In genomic region chr7:25753643-25754438, GRCm38 (mm10) we compare ENCODE assay signal across 8 mouse cellular contexts. TPM values are rescaled to one million over a fixed set of nuclear protein-coding genes. Genes with fewer than 3 reads are reported as not detected.
A peak's percentile ranks its signal among the peaks of the same experiment; 100 is the strongest.
DNase-seq lines count a peak whose midpoint lies in the region; ATAC-seq and TF ChIP-seq lines count a peak whose summit lies in the region.

No protein-coding gene starts in this region.

- no peaks in the 10 kb centered on the region for H3K27me3 ChIP-seq in Patski
- no peaks in the 10 kb centered on the region for H3K27me3 ChIP-seq in embryonic facial prominence, embryonic 10.5 days (replicated peaks; ENCODE audit: low read depth, poor library complexity, severe bottlenecking)
- H3K27me3 ChIP-seq in hindbrain, postnatal 0 days (ENCODE audit: insufficient read depth, low read length): no peaks in the 10 kb centered on the region
- no peaks in the 10 kb centered on the region for H3K27me3 ChIP-seq in lung, embryonic 16.5 days (ENCODE audit: control insufficient read depth, insufficient read depth, low read depth, low read length)
- no peaks in the 10 kb centered on the region for H3K27me3 ChIP-seq in stomach, embryonic 15.5 days (replicated peaks)

- peak overlapping the region; percentile 97 for H3K4me3 ChIP-seq in embryonic facial prominence, embryonic 10.5 days
- peak overlapping the region; percentile 98 for H3K4me3 ChIP-seq in hindbrain, postnatal 0 days (ENCODE audit: low read length)
- peak overlapping the region; percentile 94 for H3K4me3 ChIP-seq in lung, embryonic 16.5 days (ENCODE audit: low read length)
- H3K4me3 ChIP-seq in stomach, embryonic 15.5 days (replicated peaks): peak overlapping the region; percentile 97

- peak; percentile 49 for DNase-seq in left cerebral cortex, postnatal 4 days
- DNase-seq in left cerebral cortex, postnatal 36 days (ENCODE audit: low spot score in 2 of 2): no peak
- DNase-seq in Patski (ENCODE audit: low read depth, low spot score): no peak
- no peak for DNase-seq in embryonic facial prominence, embryonic 10.5 days (ENCODE audit: low spot score)
- no peak for DNase-seq in hindbrain, postnatal 0 days (ENCODE audit: low spot score)
- DNase-seq in layer of hippocampus, adult 11-12 months (ENCODE audit: low spot score): no peak

- H3K9me3 ChIP-seq in embryonic facial prominence, embryonic 10.5 days: no peaks in the 10 kb centered on the region
- H3K9me3 ChIP-seq in hindbrain, postnatal 0 days (ENCODE audit: low read length): no peaks in the 10 kb centered on the region
- no peaks in the 10 kb centered on the region for H3K9me3 ChIP-seq in lung, embryonic 16.5 days (ENCODE audit: control insufficient read depth, low read length)
- no peaks in the 10 kb centered on the region for H3K9me3 ChIP-seq in stomach, embryonic 15.5 days

- TF ChIP-seq CTCF in Patski (IDR thresholded peaks at IDR 0.05): no peak
- no peak for TF ChIP-seq CTCF in hindbrain, postnatal 0 days (IDR thresholded peaks at IDR 0.05; ENCODE audit: low read depth)

- H3K27ac ChIP-seq in embryonic facial prominence, embryonic 10.5 days (replicated peaks): peak overlapping the region; percentile 99
- peak overlapping the region; percentile 99 for H3K27ac ChIP-seq in hindbrain, postnatal 0 days
- H3K27ac ChIP-seq in lung, embryonic 16.5 days (ENCODE audit: low read length): peak overlapping the region; percentile 97
- peak overlapping the region; percentile 99 for H3K27ac ChIP-seq in stomach, embryonic 15.5 days

- ATAC-seq in Patski: peak; percentile 0
- ATAC-seq in hindbrain, postnatal 0 days: no peak
- ATAC-seq in lung, embryonic 16.5 days (ENCODE audit: low read depth): peak; percentile 9
- no peak for ATAC-seq in stomach, embryonic 15.5 days (ENCODE audit: insufficient read depth, low FRiP score, low read depth)

- WGBS in embryonic facial prominence, embryonic 10.5 days: under 1% methylated on average over 46 of the region's 46 CpGs
- WGBS in hindbrain, postnatal 0 days: under 1% methylated on average over 46 of the region's 46 CpGs
- 1% methylated on average over 46 of the region's 46 CpGs for WGBS in lung, embryonic 16.5 days
- 1% methylated on average over 46 of the region's 46 CpGs for WGBS in stomach, embryonic 15.5 days

- CTCF ChIA-PET in Patski (lab: Charles Lee): interaction anchor here (0.9 to 3.2 kb wide), 2 partner anchors 9 to 51 kb away, joined by 3 to 22 read pairs; no protein-coding TSS in a partner anchor

- POLR2A ChIA-PET in Patski (lab: Charles Lee): interaction anchor here (0.6 to 1.2 kb wide), 3 partner anchors 18 to 103 kb away, joined by 3 to 5 read pairs (median 3); no protein-coding TSS in a partner anchor

- H3K9ac ChIP-seq in hindbrain, postnatal 0 days (replicated peaks; ENCODE audit: low read length): peak overlapping the region; percentile 99
- H3K9ac ChIP-seq in lung, embryonic 16.5 days (ENCODE audit: low read length): peak overlapping the region; percentile 99
- H3K9ac ChIP-seq in stomach, embryonic 15.5 days: peak overlapping the region; percentile 96

- H3K36me3 ChIP-seq in embryonic facial prominence, embryonic 10.5 days (replicated peaks): peaks cover 52% of the 10 kb centered on the region
- H3K36me3 ChIP-seq in hindbrain, postnatal 0 days (ENCODE audit: insufficient read depth, low read length): peaks cover 21% of the 10 kb centered on the region; the same call in 1 of the 2 replicates
- peaks cover 19% of the 10 kb centered on the region for H3K36me3 ChIP-seq in lung, embryonic 16.5 days (ENCODE audit: control insufficient read depth, insufficient read depth, low read length)
- peaks cover 15% of the 10 kb centered on the region for H3K36me3 ChIP-seq in stomach, embryonic 15.5 days

- peaks cover 17% of the 10 kb centered on the region for H3K4me1 ChIP-seq in embryonic facial prominence, embryonic 10.5 days
- H3K4me1 ChIP-seq in hindbrain, postnatal 0 days (ENCODE audit: insufficient read depth, low read length): peaks cover 16% of the 10 kb centered on the region
- peaks cover 15% of the 10 kb centered on the region for H3K4me1 ChIP-seq in lung, embryonic 16.5 days (replicated peaks; ENCODE audit: control insufficient read depth, insufficient read depth, low read length)
- peaks cover 14% of the 10 kb centered on the region for H3K4me1 ChIP-seq in stomach, embryonic 15.5 days

- in situ Hi-C loops in Patski (cut with MboI; ENCODE audit: low pct_unique_long_range_greater_than_20kb): no loop called here

- H3K4me2 ChIP-seq in hindbrain, postnatal 0 days (ENCODE audit: low read depth, low read length): peak overlapping the region; percentile 99
- H3K4me2 ChIP-seq in lung, embryonic 16.5 days (ENCODE audit: low read depth, low read length): peak overlapping the region; percentile 93
- peak overlapping the region; percentile 84 for H3K4me2 ChIP-seq in stomach, embryonic 15.5 days

- intact Hi-C loops in left cerebral cortex, postnatal 4 days (cut with DNase I): no loop called here
- intact Hi-C loops in left cerebral cortex, postnatal 36 days (cut with DNase I): no loop called here

RNA-seq across cellular contexts. Expression of gene Hnrnpul1, which starts 0.7 kb away (rescaled TPM):
- 100 to 1,000 TPM; 142 to 152 TPM for total RNA-seq in left cerebral cortex, postnatal 4 days (2021)
- total RNA-seq in left cerebral cortex, postnatal 36 days (2021): 100 to 1,000 TPM; 103 to 107 TPM
- polyA plus RNA-seq in Patski (2021): 123 TPM
- polyA plus RNA-seq in embryonic facial prominence, embryonic 10.5 days (2016; fragmentation: Nextera tagmentation; extraction: Ambion mirVana): 60.8 and 62.5 TPM in 2 replicates
- 116 and 128 TPM in 2 replicates for total RNA-seq in hindbrain, postnatal 0 days (2014; rRNA removed)
- 43.4 and 44.6 TPM in 2 replicates for polyA plus RNA-seq in hindbrain, postnatal 0 days (2015; fragmentation: Nextera tagmentation; extraction: Ambion mirVana)
- 47.9 and 55.8 TPM in 2 replicates for polyA plus RNA-seq in lung, embryonic 16.5 days (2015; fragmentation: Nextera tagmentation; extraction: Ambion mirVana)
- polyA plus RNA-seq in stomach, embryonic 15.5 days (2015; fragmentation: Nextera tagmentation; extraction: Ambion mirVana): 49.0 and 54.2 TPM in 2 replicates

RNA-seq across cellular contexts. Expression of gene Axl, which starts 34.7 kb away (rescaled TPM):
- total RNA-seq in left cerebral cortex, postnatal 4 days (2021): 10 to 100 TPM; 19.2 to 20.8 TPM
- total RNA-seq in left cerebral cortex, postnatal 36 days (2021): 10 to 100 TPM; 40.2 to 41.7 TPM
- polyA plus RNA-seq in Patski (2021): 473 TPM
- 22.1 and 29.7 TPM in 2 replicates for polyA plus RNA-seq in embryonic facial prominence, embryonic 10.5 days (2016; fragmentation: Nextera tagmentation; extraction: Ambion mirVana)
- 41.7 and 44.3 TPM in 2 replicates for total RNA-seq in hindbrain, postnatal 0 days (2014; rRNA removed)
- 24.5 and 26.8 TPM in 2 replicates for polyA plus RNA-seq in hindbrain, postnatal 0 days (2015; fragmentation: Nextera tagmentation; extraction: Ambion mirVana)
- polyA plus RNA-seq in lung, embryonic 16.5 days (2015; fragmentation: Nextera tagmentation; extraction: Ambion mirVana): 53.6 and 55.1 TPM in 2 replicates
- polyA plus RNA-seq in stomach, embryonic 15.5 days (2015; fragmentation: Nextera tagmentation; extraction: Ambion mirVana): 83.7 and 88.6 TPM in 2 replicates

RNA-seq across cellular contexts. Expression of gene Ccdc97, which starts 35.0 kb away (rescaled TPM):
- total RNA-seq in left cerebral cortex, postnatal 4 days (2021): 10 to 100 TPM; 47.8 to 48.6 TPM
- 10 to 100 TPM; 61.2 TPM for total RNA-seq in left cerebral cortex, postnatal 36 days (2021)
- polyA plus RNA-seq in Patski (2021): 33.7 TPM
- polyA plus RNA-seq in embryonic facial prominence, embryonic 10.5 days (2016; fragmentation: Nextera tagmentation; extraction: Ambion mirVana): 31.6 and 33.2 TPM in 2 replicates
- 41.2 and 43.1 TPM in 2 replicates for total RNA-seq in hindbrain, postnatal 0 days (2014; rRNA removed)
- 23.1 and 26.6 TPM in 2 replicates for polyA plus RNA-seq in hindbrain, postnatal 0 days (2015; fragmentation: Nextera tagmentation; extraction: Ambion mirVana)
- polyA plus RNA-seq in lung, embryonic 16.5 days (2015; fragmentation: Nextera tagmentation; extraction: Ambion mirVana): 21.1 and 24.9 TPM in 2 replicates
- 16.9 and 19.6 TPM in 2 replicates for polyA plus RNA-seq in stomach, embryonic 15.5 days (2015; fragmentation: Nextera tagmentation; extraction: Ambion mirVana)

Comparison
In these comparisons a context has a peak if more than half of its experiments do, and no peak if none do; other contexts are left out.
1. ATAC-seq: peak in Patski (single experiment) and lung, embryonic 16.5 days (single experiment); none in hindbrain, postnatal 0 days (single experiment) and stomach, embryonic 15.5 days (single experiment).
2. Peak in every context shown above with its lines, with median percentiles within 50 percentile points of each other: H3K27ac ChIP-seq, H3K4me3 ChIP-seq, H3K4me2 ChIP-seq and H3K9ac ChIP-seq.